Mouse (Mus musculus): ENCODE data around the gene Tbpl2. TPM values are rescaled to one million over a fixed set of nuclear protein-coding genes. Genes with fewer than 3 reads are reported as not detected.

Gene Tbpl2
- polyA plus RNA-seq, 1 experiment from 2014 or later = not detected

DNA sequence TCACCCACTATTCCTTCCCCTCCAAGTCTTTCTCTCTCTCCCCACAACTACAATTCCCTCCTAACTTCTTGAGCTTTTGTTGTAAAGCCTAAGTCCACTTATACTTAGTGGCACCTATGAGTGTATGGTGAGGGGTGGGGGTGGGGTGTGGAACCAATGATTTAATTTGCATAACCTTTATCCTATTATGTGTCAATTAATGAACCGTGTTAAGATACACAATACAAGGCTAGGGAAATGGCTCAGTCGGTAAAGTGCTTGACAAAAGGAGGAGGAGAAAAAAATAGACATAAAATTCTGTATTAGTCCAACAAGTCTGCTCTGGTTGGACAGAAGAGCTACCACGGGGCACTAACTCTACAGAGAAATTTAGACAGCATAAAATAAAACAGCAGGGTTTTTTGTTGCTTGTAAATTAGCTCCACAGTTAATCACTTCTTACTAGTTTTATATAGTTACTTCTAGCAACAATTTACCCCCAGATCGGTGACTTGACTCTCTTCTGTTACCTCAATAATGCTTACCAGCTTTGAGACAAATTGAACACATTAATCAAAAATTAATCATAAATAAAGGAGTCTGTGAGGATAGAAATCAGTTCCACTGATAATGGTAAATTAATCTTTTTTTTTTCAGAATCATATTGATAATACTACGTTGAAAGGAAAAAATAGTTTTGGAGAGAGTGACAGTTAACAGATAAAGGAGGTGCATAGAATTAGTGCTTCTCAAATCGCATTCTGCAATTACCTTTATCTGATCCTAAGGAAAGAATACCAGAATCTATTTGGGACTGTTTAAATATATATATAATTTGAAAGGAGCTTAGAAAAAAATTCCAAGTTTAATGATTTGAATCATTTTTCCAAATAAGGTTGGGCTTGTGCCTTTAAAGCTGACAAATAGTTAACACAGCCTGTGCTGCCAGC lies 48.6 kb downstream of the Tbpl2 start:
- Histone ChIP-seq H3K4me3 (ENCODE audit: low read depth, low read length) (peak overlapping the region; percentile 27), H3K9me3 (ENCODE audit: control insufficient read depth, low read length) (no peaks in the 10 kb centered on the region), H3K27me3 (ENCODE audit: control insufficient read depth, insufficient read depth, low read length) (no peaks in the 10 kb centered on the region), H3K4me1 (ENCODE audit: control insufficient read depth, insufficient read depth, low read length) (no peaks in the 10 kb centered on the region), H3K27ac (ENCODE audit: low read depth, low read length) (no peak overlapping the region), H3K36me3 (ENCODE audit: control insufficient read depth, insufficient read depth, low read length) (no peaks in the 10 kb centered on the region), H3K4me2 (ENCODE audit: low read depth, low read length) (peak overlapping the region; percentile 56), H3K9ac (replicated peaks; ENCODE audit: low read depth, low read length) (peak overlapping the region; percentile 32)
- 15% methylated on average over 6 of the region's 6 CpGs for WGBS
- ATAC-seq (ENCODE audit: low read depth) = peak; percentile 68

DNA sequence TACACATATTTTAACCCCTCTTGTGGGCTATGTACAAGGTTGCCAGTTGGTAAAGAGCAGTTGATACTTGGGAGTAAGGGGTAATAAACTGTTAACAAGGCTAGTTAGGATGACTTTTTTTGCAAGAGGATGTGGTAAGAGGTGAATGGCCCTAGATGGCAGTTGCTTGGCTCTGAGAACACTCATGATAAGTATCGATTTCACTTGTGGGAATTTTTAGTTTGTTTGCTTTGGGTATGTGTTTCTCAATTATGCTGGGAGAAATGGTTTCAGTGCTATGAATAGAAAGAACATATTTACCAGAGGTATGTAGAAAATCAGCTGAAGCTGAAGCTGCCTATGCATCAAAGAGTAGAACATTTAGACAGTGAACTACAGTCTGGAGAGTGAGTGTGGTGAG lies 53.5 kb downstream of the Tbpl2 start:
- H3K27ac ChIP-seq (ENCODE audit: low read depth, low read length) = no peak overlapping the region
- H3K4me2 ChIP-seq (ENCODE audit: low read depth, low read length) = no peak overlapping the region
- no peaks in the 10 kb centered on the region for H3K36me3 ChIP-seq (ENCODE audit: control insufficient read depth, insufficient read depth, low read length)
- no peaks in the 10 kb centered on the region for H3K9me3 ChIP-seq (ENCODE audit: control insufficient read depth, low read length)
- no peaks in the 10 kb centered on the region for H3K27me3 ChIP-seq (ENCODE audit: control insufficient read depth, insufficient read depth, low read length)
- no peak overlapping the region for H3K4me3 ChIP-seq (ENCODE audit: low read depth, low read length)
- 98% methylated on average over 1 of the region's 1 CpGs for WGBS
- no peak for ATAC-seq (ENCODE audit: low read depth)
- no peaks in the 10 kb centered on the region for H3K4me1 ChIP-seq (ENCODE audit: control insufficient read depth, insufficient read depth, low read length)
- H3K9ac ChIP-seq (replicated peaks; ENCODE audit: low read depth, low read length) = no peak overlapping the region

DNA sequence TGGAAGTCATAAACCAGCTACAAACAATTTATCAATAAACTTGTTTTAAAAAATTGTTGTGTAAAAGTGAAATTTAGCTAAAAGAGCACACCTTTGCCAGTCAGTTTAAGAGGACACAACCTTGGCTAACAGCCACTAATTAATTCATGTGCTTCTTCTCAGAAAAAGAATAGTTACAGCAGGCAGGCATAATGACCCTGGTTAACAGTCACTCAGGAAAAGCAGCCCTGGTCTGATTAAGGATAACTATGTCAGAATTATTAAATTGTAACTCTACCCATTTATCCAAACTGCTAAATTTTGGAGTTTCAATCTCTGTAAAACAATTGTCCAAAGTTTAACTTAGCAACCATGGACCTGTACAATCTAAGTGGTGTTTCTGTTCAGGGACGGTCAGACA lies 55.9 kb downstream of the Tbpl2 start:
- no peaks in the 10 kb centered on the region for H3K4me1 ChIP-seq (ENCODE audit: control insufficient read depth, insufficient read depth, low read length)
- no peaks in the 10 kb centered on the region for H3K36me3 ChIP-seq (ENCODE audit: control insufficient read depth, insufficient read depth, low read length)
- H3K27ac ChIP-seq (ENCODE audit: low read depth, low read length) = no peak overlapping the region
- no peak for ATAC-seq (ENCODE audit: low read depth)
- no peaks in the 10 kb centered on the region for H3K27me3 ChIP-seq (ENCODE audit: control insufficient read depth, insufficient read depth, low read length)
- H3K4me2 ChIP-seq (ENCODE audit: low read depth, low read length) = no peak overlapping the region
- H3K9ac ChIP-seq (replicated peaks; ENCODE audit: low read depth, low read length) = no peak overlapping the region
- H3K4me3 ChIP-seq (ENCODE audit: low read depth, low read length) = no peak overlapping the region
- H3K9me3 ChIP-seq (ENCODE audit: control insufficient read depth, low read length) = no peaks in the 10 kb centered on the region
- 91% methylated on average over 1 of the region's 1 CpGs for WGBS

Other genes with a start within 250 kb of the Tbpl2 start
- 8.1 and 14.1 TPM in 2 replicates for gene Hnmt, start 47.2 kb downstream of the Tbpl2 start, polyA plus RNA-seq (2014; fragmentation: Nextera tagmentation; extraction: Ambion mirVana)
- not detected in 2 replicates for gene Il1f8, start 56.6 kb upstream of the Tbpl2 start, polyA plus RNA-seq (2014; fragmentation: Nextera tagmentation; extraction: Ambion mirVana)
- not detected in 2 replicates for gene Il1f9, start 89.9 kb upstream of the Tbpl2 start, polyA plus RNA-seq (2014; fragmentation: Nextera tagmentation; extraction: Ambion mirVana)
- not detected in 2 replicates for gene Il1f6, start 118.8 kb upstream of the Tbpl2 start, polyA plus RNA-seq (2014; fragmentation: Nextera tagmentation; extraction: Ambion mirVana)
- not detected in 2 replicates for gene Il1f5, start 180.4 kb upstream of the Tbpl2 start, polyA plus RNA-seq (2014; fragmentation: Nextera tagmentation; extraction: Ambion mirVana)
- not detected in 2 replicates for gene Il1f10, start 194.6 kb upstream of the Tbpl2 start, polyA plus RNA-seq (2014; fragmentation: Nextera tagmentation; extraction: Ambion mirVana)
- gene Il1rn, start 240.3 kb upstream of the Tbpl2 start, polyA plus RNA-seq (2014; fragmentation: Nextera tagmentation; extraction: Ambion mirVana) = 0.13 TPM in 1 of 2 replicates, not detected in the other

Data from neural tube, embryonic 14.5 days (tissue).